Mouse (Mus musculus) lung, postnatal 0 days (tissue): ENCODE data around the gene 2210408I21Rik.

ENCODE experiments used
- CTCF ChIP-seq: IDR thresholded peaks from 2 replicates; pipeline ENCODE4 v1.5.1; 2016; ENCODE audit warnings: antibody characterized with exemption, mild to moderate bottlenecking
- EP300 ChIP-seq: IDR thresholded peaks from 2 replicates; pipeline ENCODE4 v1.6.1; 2016; ENCODE audit warnings: antibody characterized with exemption, mild to moderate bottlenecking, control low read depth

DNA sequence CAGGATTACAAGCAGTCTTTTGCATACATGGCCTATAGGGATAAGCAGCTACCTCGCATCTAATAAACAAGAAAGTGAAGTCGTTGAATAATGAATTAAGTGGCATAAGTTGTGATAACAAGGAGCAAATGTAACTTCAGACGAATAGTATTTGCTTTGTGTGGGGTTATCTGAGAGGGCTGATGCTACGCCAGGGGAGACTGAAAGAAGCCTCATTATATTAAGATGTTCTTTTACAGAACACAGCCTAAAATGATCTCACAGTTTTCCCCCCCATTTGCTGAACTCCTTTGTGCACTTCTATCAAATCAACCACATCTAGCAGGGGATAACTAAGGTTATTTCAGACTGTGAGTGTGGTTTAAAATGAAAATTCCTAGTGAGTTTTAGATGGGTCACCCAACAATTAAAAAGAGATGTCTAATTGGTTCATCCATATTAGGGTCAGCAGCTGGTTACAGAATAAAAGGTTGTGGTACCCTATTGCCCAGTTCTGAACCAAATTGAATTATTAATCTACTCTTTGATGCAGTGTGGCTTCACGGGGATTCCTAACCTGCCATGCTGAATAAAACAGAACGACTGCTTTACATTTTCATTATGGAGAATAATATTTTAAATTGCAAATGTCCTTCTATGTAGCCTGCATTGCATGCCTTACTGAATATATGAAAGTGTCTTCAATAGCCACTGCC lies 343.2 kb downstream of the 2210408I21Rik start:
- no peak for TF ChIP-seq CTCF
- TF ChIP-seq EP300, result no peak
